Mouse (Mus musculus) G1E (cell line): Measurements from ENCODE around the gene Rtl1. TPM values are rescaled to one million over a fixed set of nuclear protein-coding genes. Genes with fewer than 3 reads are reported as not detected.

Source experiments
- ATAC-seq: 2 replicates; pipeline ENCODE4 v1.8.0; 2016; ENCODE audit warnings: mild to moderate bottlenecking; ENCODE audit not compliant: insufficient number of reproducible peaks, poor library complexity, low FRiP score, severe bottlenecking; ENCODE audit errors: extremely low read depth
- DNase-seq: peaks from one replicate; pipeline ENCODE4 v3.0.0; 2012; ENCODE audit warnings: low spot score
- H3K27me3 ChIP-seq: 2 replicates; pipeline ENCODE4 v1.6.1; 2012; ENCODE audit warnings: mild to moderate bottlenecking, low read length, inconsistent platforms; ENCODE audit not compliant: insufficient read depth
- H3K36me3 ChIP-seq: replicated peaks from 2 replicates; pipeline ENCODE3; 2012; ENCODE audit warnings: mild to moderate bottlenecking, inconsistent platforms
- H3K4me1 ChIP-seq: 2 replicates; pipeline ENCODE4 v1.6.1; 2012; ENCODE audit warnings: low read depth, low read length, inconsistent platforms, mixed read lengths; ENCODE audit not compliant: insufficient read depth
- H3K4me3 ChIP-seq: 2 replicates; pipeline ENCODE4 v1.5.1; 2012; ENCODE audit warnings: low read depth, mild to moderate bottlenecking, inconsistent platforms, low read length, moderate library complexity, mixed read lengths
- H3K9me3 ChIP-seq: replicated peaks from 2 replicates; pipeline ENCODE4 v1.6.1; 2012; ENCODE audit warnings: inconsistent platforms
- CTCF ChIP-seq: IDR thresholded peaks from 2 replicates; pipeline ENCODE4 v1.5.1; 2012; ENCODE audit warnings: low read depth, low read length, inconsistent platforms, mixed read lengths
- GATA1 ChIP-seq: IDR thresholded peaks from 2 replicates; pipeline ENCODE4 v1.6.1; 2012; ENCODE audit warnings: borderline replicate concordance, low read length, inconsistent platforms, mixed read lengths
- GATA2 ChIP-seq: IDR thresholded peaks from 2 replicates; pipeline ENCODE4 v1.6.1; 2012; ENCODE audit warnings: low read depth, low read length, inconsistent platforms, borderline replicate concordance
- POLR2AphosphoS5 ChIP-seq: IDR thresholded peaks from 2 replicates; pipeline ENCODE4 v1.6.1; 2012; ENCODE audit warnings: low read depth, low read length, inconsistent platforms; ENCODE audit not compliant: insufficient replicate concordance
- TAL1 ChIP-seq: conservative IDR thresholded peaks from 2 replicates; pipeline ENCODE4 v1.6.1; 2012; ENCODE audit warnings: low read depth, low read length, inconsistent platforms, mixed read lengths
- polyA plus RNA-seq: library from polyadenylated mRNA; stranded (reverse); fragments of >175 nt; gene quantifications from 2 replicates; pipeline ENCODE4 v1.2.3, GENCODE M21; 2012
- total RNA-seq, 2 experiments: library from RNA; stranded (forward) in 1 of 2; stranded (reverse) in 1 of 2; fragments of 200-1000 nt in 1 of 2; fragments of >200 nt in 1 of 2; fragmentation: Nextera tagmentation in 1 of 2; gene quantifications; 2 replicates each; pipeline ENCODE4 v1.2.3; 2014 to 2017

Rtl1 gene
- total and polyA plus RNA-seq, 3 experiments, result 0.11 TPM; not detected in 2

GRCm38 (mm10) chr12:109555837-109556409 is 44.2 kb downstream of the Rtl1 start:
- no peak overlapping the region for H3K4me3 ChIP-seq
- H3K36me3 ChIP-seq, result no peaks in the 10 kb centered on the region
- H3K4me1 ChIP-seq, result no peaks in the 10 kb centered on the region
- no peak for DNase-seq
- H3K9me3 ChIP-seq, result peaks cover 91% of the 10 kb centered on the region
- H3K27me3 ChIP-seq, result no peaks in the 10 kb centered on the region
- ATAC-seq, result no peak
- TF ChIP-seq GATA1 (no peak), CTCF (no peak), POLR2AphosphoS5 (no peak), GATA2 (no peak), TAL1 (no peak)

GRCm38 (mm10) chr12:109553568-109553967 is 46.6 kb downstream of the Rtl1 start:
- no peak for TF ChIP-seq CTCF
- TF ChIP-seq POLR2AphosphoS5, result no peak
- no peak for TF ChIP-seq GATA2
- no peak for TF ChIP-seq TAL1
- no peak for TF ChIP-seq GATA1
- Histone ChIP-seq H3K4me3 (no peak overlapping the region), H3K36me3 (no peaks in the 10 kb centered on the region), H3K9me3 (peaks cover 94% of the 10 kb centered on the region), H3K4me1 (no peaks in the 10 kb centered on the region), H3K27me3 (no peaks in the 10 kb centered on the region)
- DNase-seq (no peak), ATAC-seq (no peak)

- Histone ChIP-seq H3K4me1 (no peaks in the 10 kb centered on the region), H3K27me3 (no peaks in the 10 kb centered on the region), H3K4me3 (no peak overlapping the region), H3K9me3 (peaks cover 94% of the 10 kb centered on the region), H3K36me3 (no peaks in the 10 kb centered on the region)
- DNase-seq (no peak), ATAC-seq (no peak)
- no peak for TF ChIP-seq GATA2
- no peak for TF ChIP-seq GATA1
- TF ChIP-seq CTCF, result no peak
- TF ChIP-seq POLR2AphosphoS5, result no peak
- no peak for TF ChIP-seq TAL1
These were observed 47.2 kb downstream of the Rtl1 start for GRCm38 (mm10) chr12:109552754-109553525.

GRCm38 (mm10) chr12:109551771-109552170 is 48.4 kb downstream of the Rtl1 start:
- Histone ChIP-seq H3K9me3 (peaks cover 91% of the 10 kb centered on the region), H3K27me3 (no peaks in the 10 kb centered on the region), H3K4me3 (no peak overlapping the region), H3K36me3 (no peaks in the 10 kb centered on the region), H3K4me1 (no peaks in the 10 kb centered on the region)
- no peak for DNase-seq
- no peak for ATAC-seq
- TF ChIP-seq POLR2AphosphoS5 (no peak), GATA2 (no peak), TAL1 (no peak), GATA1 (no peak)

GRCm38 (mm10) chr12:109547085-109547484 is 53.0 kb downstream of the Rtl1 start:
- H3K4me1 ChIP-seq, result no peaks in the 10 kb centered on the region
- DNase-seq (no peak), ATAC-seq (no peak)
- TF ChIP-seq TAL1, result no peak
- TF ChIP-seq GATA1, result no peak
- no peak for TF ChIP-seq CTCF
- no peak for TF ChIP-seq GATA2
- no peak for TF ChIP-seq POLR2AphosphoS5
- peaks cover 86% of the 10 kb centered on the region for H3K9me3 ChIP-seq
- H3K36me3 ChIP-seq, result no peaks in the 10 kb centered on the region
- no peaks in the 10 kb centered on the region for H3K27me3 ChIP-seq
- H3K4me3 ChIP-seq, result no peak overlapping the region

GRCm38 (mm10) chr12:109545875-109546732 is 54.0 kb downstream of the Rtl1 start:
- Histone ChIP-seq H3K4me1 (no peaks in the 10 kb centered on the region), H3K9me3 (peaks cover 88% of the 10 kb centered on the region)
- no peak for ATAC-seq

More at GRCm38 (mm10) chr12:109545875-109546732, 54.0 kb downstream of the Rtl1 start:
- no peaks in the 10 kb centered on the region for H3K27me3 ChIP-seq
- no peak for DNase-seq
- TF ChIP-seq TAL1, result no peak
- TF ChIP-seq CTCF, result no peak
- TF ChIP-seq GATA1, result no peak
- TF ChIP-seq POLR2AphosphoS5, result no peak
- no peak for TF ChIP-seq GATA2
- no peak overlapping the region; the same call in 1 of the 2 replicates for H3K4me3 ChIP-seq
- H3K36me3 ChIP-seq, result no peaks in the 10 kb centered on the region
